Mouse (Mus musculus) heart, adult 9 months (tissue): ENCODE measurements at regions not wholly inside any gene's neighbourhood (a gene's known extent, or its start where the extent isn't known, plus 50 kb on each side); places are given as distances from the start of the nearest gene placed in this dataset.

ENCODE experiments used
- DNase-seq, 2 experiments: peaks; one replicate each; pipeline ENCODE4 v3.0.0; 2022; ENCODE audit warnings: low spot score in 2 of 2

DNA sequence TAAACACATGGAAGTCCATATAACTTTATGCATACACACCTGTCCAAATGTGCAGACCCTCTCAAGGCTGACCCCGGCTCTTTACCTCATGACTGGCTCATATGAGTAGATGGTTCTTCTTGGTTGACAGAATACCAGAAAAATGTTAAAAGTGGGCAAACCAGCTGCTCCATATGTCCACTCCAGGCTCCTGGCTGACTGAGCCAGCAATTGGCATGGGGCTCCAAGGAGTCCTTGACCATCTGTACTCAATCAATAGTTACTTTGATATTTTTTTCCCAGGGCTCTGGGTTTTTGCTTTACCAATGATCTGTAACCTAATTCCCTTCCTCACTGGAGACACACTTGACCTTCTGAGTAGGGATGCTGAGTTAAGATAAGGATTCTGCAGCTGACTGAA is 345.5 kb downstream of the Ccser2 start:
- DNase-seq = no peak

DNA sequence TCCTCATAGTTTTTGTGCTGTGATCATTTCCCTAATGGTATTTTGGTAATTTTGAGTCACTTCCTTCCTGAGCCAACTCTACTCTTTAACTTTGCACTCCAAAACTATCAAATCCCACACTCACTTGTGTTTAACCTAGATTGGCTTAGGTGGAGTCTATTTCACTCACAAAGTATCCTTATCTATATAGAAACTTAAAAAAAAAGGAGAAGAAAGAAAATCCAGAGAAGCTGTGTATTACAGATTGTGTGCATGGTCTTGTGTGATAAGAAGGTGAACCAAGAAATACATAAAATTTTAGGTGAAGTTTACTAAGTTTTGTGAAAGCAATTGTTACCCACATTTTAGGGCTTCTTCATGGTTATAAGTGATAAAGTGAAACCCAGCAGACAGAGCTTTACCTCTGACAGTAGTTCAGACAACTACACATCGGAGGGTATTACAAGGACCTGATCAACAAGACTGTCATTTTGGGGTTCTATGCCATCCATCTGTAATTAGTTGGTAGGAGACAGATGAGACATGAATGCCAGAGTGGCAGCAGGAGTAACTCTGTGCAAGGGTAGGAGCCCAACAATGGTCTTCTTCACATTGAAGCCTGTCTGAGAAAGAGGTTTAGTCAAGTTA is 350.0 kb downstream of the Ccser2 start:
- no peak for DNase-seq

DNA sequence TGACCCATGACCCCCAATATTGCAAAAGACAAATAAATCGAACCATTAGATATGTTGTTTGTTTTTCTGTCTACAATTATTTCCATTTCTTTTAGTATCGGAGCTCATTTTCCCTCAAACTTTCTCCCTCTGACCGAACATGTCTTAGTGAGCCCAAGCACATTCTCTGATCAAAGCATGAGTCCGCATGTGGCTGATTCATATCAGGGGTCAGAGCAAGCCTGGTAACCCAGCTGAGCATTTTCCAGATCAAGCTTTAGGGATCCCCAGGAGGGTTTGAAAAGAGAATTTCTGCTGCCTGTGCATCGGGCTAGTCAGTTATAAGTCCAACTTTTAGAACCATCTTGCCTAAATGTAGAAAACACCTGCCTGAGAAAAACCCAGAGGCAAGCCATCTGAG is 350.6 kb downstream of the Ccser2 start:
- DNase-seq = no peak

DNA sequence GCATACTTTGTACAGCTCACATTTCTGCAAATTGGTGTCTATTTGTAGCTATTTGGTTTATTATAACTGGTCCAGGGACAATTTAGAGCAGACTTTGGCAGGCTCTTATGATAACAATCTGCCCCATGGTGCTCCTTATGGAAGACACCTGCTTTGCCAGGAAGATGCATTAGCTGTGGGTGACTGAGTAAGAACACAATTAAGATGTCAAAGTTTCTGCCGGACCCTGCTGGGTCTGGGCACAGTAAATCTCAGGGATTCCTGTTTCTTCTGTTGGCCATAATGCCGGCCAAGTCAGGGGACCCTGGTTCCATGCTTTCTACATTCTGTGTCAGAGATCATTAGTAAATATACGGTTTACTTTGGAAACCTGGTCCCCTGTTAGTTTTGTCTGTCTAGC is 353.7 kb downstream of the Ccser2 start:
- DNase-seq = no peak

DNA sequence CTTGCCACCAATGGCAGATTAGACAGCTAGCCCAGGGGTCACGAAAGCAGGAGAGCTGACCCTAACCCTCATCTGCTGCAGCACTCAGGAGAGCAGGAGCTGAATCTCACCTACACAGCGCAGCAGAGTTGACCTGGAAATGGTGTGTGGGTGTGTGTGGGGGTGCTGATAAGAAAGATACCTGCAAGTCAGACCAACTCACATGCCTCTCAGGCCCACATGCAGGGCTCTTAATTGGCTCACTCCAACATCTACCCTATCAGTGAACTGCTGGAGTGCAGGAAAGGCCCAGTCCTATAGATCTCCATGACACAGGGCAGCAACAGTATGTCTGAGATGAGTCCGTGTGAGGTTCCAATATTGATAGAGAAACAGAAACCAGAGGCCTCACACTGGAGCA is 355.7 kb downstream of the Ccser2 start:
- DNase-seq = no peak

DNA sequence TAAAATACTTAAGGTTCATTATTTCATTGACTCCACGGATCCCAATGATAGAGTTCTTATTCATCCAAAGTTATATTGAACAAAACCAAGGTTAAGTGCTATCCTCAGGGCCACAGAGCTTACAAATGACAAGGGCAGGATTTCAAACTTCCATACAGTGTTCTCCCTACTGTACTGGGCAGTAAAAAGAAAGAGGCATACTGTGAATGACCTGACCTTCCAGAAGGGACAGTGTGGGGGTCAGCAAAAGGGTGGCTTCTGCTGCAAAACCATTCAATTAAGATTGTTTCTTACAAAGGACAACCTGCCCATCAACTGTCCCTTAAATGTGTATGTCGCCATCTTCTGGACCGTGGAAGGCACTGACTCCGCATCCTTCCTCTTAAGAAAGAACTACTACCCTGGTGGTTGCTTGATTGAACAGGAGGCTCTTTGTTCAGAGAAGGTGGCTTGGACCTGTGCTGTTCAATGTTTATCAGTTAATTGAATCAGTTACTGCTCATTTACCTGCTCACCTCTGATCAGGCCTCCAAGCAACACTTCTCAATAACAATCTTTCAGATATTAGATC is 384.4 kb downstream of the Ccser2 start:
- DNase-seq = no peak

DNA sequence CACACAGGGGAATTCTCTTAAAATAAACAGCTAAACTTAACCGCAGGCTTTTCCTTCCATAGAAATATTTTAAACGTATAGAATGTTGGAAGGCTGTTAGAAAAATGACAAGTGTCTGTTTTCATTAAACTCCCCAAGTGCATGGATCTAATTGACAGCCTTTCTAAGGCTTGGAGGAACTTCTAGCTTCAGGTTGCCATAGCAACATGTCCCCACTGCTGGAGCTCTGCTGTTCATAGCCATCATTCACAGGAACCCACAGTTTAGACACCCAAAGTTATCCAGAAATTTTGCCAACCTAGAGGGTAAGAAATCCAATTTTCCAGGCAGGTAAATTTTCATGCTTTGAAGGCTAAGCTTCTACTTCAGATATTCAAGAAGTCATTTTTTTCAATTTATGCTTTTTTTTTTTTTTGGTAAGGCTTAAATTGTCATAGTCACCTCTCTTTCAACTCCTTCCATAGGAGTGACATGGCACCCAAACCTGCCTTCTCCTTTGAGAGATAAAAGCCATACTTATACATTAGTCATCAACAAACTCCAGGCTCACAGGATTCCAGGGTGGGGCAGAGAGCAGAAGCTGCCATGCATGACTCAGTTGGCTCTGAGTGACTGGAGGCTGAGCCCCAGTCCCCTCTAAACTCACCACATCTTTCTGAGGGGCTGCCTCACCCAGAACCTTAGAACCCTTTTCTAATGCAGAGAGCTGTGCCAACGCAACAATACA is 385.1 kb downstream of the Ccser2 start:
- no peak for DNase-seq

DNA sequence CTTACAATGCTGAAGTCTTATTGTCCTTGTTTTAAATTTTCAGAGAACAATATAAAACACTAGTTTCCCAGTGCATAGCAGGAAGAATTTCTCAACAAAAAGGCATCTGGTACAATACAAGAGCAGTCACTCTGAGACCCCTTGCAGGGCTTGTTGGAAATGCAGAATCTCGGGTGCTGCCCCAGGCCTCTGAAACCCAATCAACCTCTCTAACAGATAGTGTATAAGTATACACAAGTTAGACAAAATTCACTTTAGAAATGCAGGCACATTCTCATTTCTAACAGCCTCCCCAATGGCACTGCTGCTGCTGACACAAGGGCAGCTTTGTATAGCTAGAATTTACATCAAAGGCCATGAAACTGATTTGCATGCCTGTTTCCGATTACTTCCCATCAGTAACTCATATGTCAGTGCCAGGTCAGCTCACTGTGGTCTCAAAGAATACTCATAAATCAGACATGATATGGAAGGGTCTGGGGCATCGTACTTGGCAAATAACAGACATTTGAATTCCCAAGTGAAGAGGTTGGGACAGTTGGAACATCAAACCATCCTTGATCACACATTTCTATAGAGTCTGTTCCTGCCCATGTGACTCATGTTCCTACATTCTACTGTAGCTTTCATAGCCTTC is 405.2 kb downstream of the Ccser2 start:
- no peak for DNase-seq

DNA sequence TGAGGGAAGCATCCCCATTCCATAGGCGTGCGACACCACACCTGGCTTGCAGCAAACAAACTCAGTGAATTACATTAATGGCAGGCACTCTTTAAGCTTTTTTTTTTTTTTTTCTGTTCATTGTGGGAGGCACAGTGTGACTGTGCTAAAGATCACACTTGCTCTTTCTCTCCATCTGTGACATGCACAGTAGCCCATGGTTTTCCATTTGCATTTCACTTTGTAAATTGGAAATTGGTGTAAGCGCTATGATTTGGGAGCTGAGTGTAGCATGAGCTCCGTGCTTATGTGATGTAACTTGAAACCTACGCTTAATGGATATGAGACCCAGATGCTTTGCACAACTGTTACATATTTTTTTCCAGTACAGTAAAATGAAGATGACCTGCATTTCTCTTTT is 431.2 kb downstream of the Ccser2 start:
- DNase-seq = no peak

DNA sequence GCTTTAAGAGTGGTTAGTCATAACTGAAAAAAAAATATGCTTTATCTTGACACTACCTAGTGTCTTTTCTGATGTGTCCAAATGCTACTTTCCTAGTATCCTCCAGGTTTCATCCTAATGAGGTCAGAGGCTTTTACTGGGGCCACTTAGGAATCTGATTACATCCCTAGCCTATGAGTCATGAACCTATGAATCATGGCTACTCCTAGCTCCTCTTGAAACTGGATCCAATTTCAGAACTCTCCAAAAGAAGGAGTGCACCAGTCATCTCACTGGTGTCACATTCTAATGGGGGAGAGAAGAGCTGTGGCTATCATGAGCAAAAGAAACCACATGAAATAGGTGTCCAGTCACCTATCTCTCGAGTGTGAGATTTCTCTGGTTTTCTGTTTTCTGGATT is 432.6 kb downstream of the 4930474N05Rik start:
- no peak for DNase-seq

DNA sequence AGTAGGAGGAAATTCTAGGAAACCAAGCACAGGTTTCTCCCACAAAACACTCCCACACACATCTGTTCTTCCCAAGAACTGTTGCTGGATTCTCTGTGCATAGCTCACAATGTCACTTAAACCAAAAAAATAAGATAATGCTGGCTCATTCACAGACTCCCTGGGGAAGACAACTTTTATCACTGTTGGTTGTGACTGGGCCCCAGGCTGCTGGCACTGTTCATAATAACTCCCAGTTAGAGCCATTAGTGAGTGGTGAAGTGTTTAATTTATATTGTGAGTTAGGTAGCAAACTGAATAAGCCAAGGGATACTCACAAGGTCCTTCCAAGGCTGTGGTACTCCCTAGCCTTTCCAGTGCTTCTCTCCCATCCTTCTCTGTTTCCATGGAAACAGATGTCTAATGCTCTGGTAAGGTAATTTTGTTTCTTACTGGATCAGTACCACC is 430.9 kb downstream of the 4930474N05Rik start:
- DNase-seq = no peak

DNA sequence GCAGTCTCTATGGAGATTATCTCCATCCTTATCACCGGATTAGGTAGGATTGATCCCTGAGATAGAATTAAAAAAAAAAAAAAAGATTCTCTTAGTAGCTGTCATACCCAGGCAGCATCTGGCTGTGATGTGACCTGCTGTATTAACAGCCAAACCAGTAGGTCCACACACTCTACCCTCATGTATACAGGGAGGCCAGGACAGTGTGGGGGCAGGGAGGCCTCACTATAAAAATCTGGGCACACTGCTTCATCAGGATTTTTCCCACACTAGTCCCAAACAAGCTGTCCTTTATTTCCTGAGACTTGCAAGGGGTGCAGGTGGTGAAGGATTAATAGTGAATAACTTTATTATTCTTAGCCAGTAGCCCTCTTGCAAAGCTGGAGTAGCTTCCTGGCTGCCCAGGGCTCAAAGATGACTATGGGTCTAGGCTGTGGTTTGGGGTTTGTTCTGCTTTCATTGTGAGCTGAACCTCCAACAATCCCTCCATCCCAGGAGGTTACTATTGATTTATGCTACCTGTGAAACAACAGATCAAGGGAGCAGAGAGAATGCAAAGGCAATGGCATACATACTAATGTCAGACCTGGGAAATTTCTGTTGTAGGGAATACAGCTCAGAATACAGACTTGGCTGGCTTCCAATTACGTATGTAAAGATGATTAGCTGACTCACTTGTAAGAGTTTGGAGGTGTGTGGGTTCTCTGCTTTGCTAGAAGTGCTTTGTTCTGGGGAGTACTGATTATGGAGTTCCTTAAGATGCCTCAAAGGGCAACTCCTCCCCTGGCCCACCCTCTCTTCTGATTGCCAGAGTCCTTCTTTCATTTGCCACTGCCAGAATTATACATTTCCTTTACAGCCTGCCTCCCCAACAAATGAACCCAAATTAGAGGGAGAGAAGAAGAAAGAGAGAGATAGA is 407.6 kb downstream of the 4930474N05Rik start:
- DNase-seq = no peak

DNA sequence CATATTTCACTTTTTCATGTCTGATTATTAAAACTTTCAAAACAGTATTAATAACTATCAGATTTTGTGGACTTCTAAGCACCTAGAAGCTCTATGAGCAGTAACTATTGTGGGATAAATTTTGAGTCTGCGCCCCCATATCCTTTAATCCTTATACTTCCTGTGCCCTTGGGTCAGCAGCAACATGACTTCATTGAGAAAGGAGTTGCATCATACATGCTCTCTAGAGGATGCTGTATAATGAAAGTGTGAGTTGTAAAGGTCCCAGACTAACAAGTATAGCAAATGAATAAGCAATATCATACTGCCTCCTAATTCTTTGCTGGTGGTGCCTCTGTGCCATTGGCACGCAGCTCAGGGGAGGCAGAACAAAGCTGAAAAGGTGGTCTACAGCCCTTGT is 404.6 kb downstream of the 4930474N05Rik start:
- no peak for DNase-seq

DNA sequence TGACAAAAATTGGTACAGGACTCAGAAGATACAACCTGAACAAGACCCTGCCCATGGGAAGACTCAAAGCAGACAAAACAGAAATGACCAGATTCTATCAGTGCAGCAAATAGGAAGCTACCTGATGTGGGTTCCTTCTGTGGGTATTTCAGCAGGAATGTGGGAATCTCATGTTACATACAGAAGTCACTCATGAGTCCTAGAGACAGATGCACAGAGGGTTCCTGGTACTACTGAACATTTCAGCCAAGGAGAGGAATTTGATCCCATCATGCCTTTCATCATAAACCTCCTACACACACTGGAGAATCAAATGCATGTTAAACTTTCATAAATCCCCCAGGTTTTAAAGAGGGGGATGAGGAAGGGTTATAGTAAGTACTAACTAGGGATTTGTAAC is 390.8 kb downstream of the 4930474N05Rik start:
- no peak for DNase-seq

DNA sequence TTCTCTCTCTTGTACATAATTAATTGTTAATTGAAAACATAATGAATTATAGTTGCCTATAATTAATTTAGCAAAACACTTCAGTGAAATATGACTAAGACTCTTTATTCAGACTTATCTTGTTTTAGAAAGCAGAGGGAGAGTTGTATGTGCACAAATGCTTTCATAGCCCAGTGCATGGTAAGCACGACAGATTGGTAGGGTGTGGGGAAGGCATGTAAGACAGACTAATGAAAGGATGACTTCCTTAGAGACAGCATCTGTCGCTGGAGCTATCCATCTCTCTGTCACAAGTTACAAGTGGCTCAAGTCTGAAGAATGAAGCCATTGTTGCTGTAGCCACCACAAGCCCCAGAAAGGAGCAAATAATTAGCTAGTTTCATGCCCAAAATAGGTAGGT is 376.9 kb downstream of the 4930474N05Rik start:
- no peak for DNase-seq

DNA sequence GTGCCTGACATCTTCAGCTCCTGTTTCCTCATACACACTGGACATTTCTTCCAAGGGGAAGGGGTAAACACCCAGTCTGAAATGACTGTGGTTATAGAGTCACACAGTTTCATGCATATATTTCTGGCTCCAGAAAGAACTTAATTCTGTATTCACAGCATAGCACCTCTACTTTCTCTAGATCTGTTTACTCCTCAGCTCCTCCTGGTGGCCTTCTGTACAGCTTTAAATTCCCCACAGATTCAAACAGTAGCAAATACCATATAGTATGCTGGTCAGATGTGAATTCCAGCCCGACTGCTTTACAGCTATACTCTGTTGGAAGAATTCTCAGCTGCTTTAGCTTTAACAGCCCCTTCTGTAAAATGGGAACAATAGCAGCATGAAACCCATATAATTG is 375.6 kb downstream of the 4930474N05Rik start:
- no peak for DNase-seq

DNA sequence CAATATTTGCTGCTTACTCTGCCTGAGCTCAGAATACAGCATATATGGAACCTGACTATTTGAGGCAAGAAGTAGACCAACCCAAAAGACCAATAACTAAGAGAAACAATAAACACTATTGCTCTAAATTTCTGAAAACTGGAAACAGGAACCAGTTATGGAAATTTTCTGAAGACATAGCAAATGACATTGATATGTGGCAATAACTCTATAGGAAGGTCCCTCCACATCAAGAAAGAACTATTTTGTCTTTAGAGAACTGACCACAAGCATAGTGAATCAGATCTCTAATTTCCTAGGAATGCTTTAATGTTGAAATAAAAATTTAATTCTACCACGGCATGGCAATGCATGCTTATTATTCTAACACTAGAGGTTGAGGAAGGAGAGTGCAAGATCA is 358.3 kb downstream of the 4930474N05Rik start:
- DNase-seq = no peak

DNA sequence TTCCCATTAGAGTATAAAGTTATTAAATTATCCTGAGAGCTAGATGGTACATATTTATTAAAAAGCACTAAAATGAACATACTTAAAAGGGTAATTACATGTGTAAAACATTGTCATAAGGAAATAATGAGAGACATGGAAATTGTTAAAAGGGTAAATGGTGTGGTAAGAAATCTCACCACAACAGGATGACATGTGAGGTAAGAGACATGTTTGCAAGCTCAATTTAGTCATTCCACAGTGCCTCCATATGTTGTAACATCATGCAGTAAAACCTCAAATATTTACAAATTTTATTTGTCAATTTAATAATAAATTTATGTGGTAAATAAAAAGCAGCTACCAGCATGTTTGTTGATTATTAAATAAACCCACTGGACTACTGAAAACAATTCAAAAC is 355.4 kb downstream of the 4930474N05Rik start:
- DNase-seq = no peak

DNA sequence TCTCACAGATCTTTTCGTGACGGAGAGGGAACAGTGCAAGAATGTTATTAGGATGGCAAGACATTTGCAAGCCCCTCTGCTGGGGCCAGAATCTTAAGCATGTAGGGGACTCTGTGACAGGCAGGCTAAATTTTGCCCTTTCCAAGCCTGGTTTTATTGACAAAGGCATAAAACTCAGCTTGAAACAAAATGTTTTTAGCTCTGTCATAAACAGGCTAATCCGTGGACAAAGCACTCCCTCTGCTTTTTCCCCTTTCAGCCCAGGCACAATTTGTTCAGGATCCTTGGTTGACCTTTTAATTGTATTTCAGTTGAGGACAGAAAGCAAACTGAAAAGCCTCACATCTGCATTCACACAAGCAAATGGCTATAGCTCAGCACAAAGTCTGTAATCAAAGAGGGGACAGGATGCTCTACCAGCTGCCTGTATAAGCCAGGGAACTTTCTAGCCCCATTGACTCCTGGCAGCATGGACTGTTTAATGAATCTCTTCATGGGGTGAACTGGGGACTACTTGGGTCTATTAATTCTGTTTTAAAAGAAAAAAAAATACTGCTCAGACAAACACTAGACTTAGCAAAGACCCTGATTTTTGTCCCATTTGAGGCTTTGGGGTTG is 320.0 kb downstream of the 4930474N05Rik start:
- no peak for DNase-seq

DNA sequence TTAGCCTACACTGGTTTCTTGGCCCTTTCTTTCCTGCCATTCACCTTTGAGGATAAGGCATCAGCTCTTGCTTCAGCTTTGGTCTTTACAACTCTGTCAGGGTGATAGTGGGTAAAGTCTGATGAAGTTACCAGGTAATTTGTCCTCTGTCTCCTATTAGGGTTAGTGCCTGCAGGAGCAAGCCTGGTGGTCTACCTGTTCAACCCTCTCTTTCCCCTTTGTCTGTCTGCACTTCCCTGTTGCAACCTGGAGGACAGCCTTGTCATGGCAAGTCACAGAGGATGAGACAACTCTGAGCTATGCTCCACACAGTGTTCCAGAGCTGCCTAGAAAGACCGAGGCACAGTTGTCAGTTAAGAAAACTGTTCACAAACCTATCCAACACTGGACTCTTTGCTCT is 319.5 kb downstream of the 4930474N05Rik start:
- no peak for DNase-seq
